Mouse (Mus musculus): ENCODE data around the gene Sp6. TPM values are rescaled to one million over a fixed set of nuclear protein-coding genes. Genes with fewer than 3 reads are reported as not detected.

Sp6 gene
- polyA plus RNA-seq, 1 experiment from 2014 or later = 0.17 TPM

- DNase-seq (ENCODE audit: low spot score) (no peak), ATAC-seq (no peak)
- peak overlapping the region; percentile 47 for H3K4me3 ChIP-seq (ENCODE audit: low read depth, low read length)
- H3K9me3 ChIP-seq (replicated peaks; ENCODE audit: control insufficient read depth, low read length) = no peaks in the 10 kb centered on the region
- H3K4me1 ChIP-seq (ENCODE audit: control insufficient read depth, insufficient read depth, low read length) = peaks cover 12% of the 10 kb centered on the region
- peak overlapping the region; percentile 78 for H3K4me2 ChIP-seq (ENCODE audit: low read length)
- no peaks in the 10 kb centered on the region for H3K36me3 ChIP-seq (ENCODE audit: control insufficient read depth, insufficient read depth, low read length)
- H3K9ac ChIP-seq (ENCODE audit: low read length) = peak overlapping the region; percentile 70
- 33% methylated on average over 17 of the region's 17 CpGs for WGBS
- no peaks in the 10 kb centered on the region; the same call in 1 of the 2 replicates for H3K27me3 ChIP-seq (replicated peaks; ENCODE audit: control insufficient read depth, insufficient read depth, low read length)
- H3K27ac ChIP-seq (ENCODE audit: low read depth, low read length) = peak overlapping the region; percentile 71; the same call in 1 of the 2 replicates
Measured at GRCm38 (mm10) chr11:96978401-96979246, 34.6 kb upstream of the Sp6 start.

- Histone ChIP-seq H3K4me3 (ENCODE audit: low read depth, low read length) (no peak overlapping the region), H3K27ac (ENCODE audit: low read depth, low read length) (no peak overlapping the region), H3K9me3 (replicated peaks; ENCODE audit: control insufficient read depth, low read length) (no peaks in the 10 kb centered on the region), H3K4me1 (ENCODE audit: control insufficient read depth, insufficient read depth, low read length) (peaks cover 12% of the 10 kb centered on the region), H3K36me3 (ENCODE audit: control insufficient read depth, insufficient read depth, low read length) (no peaks in the 10 kb centered on the region), H3K9ac (ENCODE audit: low read length) (no peak overlapping the region), H3K27me3 (replicated peaks; ENCODE audit: control insufficient read depth, insufficient read depth, low read length) (no peaks in the 10 kb centered on the region; the same call in 1 of the 2 replicates), H3K4me2 (ENCODE audit: low read length) (no peak overlapping the region)
- 85% methylated on average over 7 of the region's 7 CpGs for WGBS
- no peak for ATAC-seq
- no peak for DNase-seq (ENCODE audit: low spot score)
Measured at GRCm38 (mm10) chr11:96979329-96979728, 33.9 kb upstream of the Sp6 start.

- Histone ChIP-seq H3K4me3 (ENCODE audit: low read depth, low read length) (no peak overlapping the region), H3K9ac (ENCODE audit: low read length) (no peak overlapping the region), H3K9me3 (replicated peaks; ENCODE audit: control insufficient read depth, low read length) (no peaks in the 10 kb centered on the region), H3K36me3 (ENCODE audit: control insufficient read depth, insufficient read depth, low read length) (no peaks in the 10 kb centered on the region), H3K27ac (ENCODE audit: low read depth, low read length) (no peak overlapping the region), H3K4me2 (ENCODE audit: low read length) (no peak overlapping the region), H3K4me1 (ENCODE audit: control insufficient read depth, insufficient read depth, low read length) (peaks cover 12% of the 10 kb centered on the region), H3K27me3 (replicated peaks; ENCODE audit: control insufficient read depth, insufficient read depth, low read length) (no peaks in the 10 kb centered on the region; the same call in 1 of the 2 replicates)
- no peak for ATAC-seq
- WGBS = 78% methylated on average over 5 of the region's 5 CpGs
- DNase-seq (ENCODE audit: low spot score) = no peak
Measured at GRCm38 (mm10) chr11:96980021-96980420, 33.2 kb upstream of the Sp6 start.

- DNase-seq (ENCODE audit: low spot score) (no peak), ATAC-seq (no peak)
- H3K27ac ChIP-seq (ENCODE audit: low read depth, low read length) = no peak overlapping the region
- H3K4me2 ChIP-seq (ENCODE audit: low read length) = no peak overlapping the region
- H3K4me3 ChIP-seq (ENCODE audit: low read depth, low read length) = no peak overlapping the region
- no peaks in the 10 kb centered on the region; the same call in 1 of the 2 replicates for H3K27me3 ChIP-seq (replicated peaks; ENCODE audit: control insufficient read depth, insufficient read depth, low read length)
- H3K36me3 ChIP-seq (ENCODE audit: control insufficient read depth, insufficient read depth, low read length) = no peaks in the 10 kb centered on the region
- WGBS = 83% methylated on average over 15 of the region's 15 CpGs
- no peak overlapping the region for H3K9ac ChIP-seq (ENCODE audit: low read length)
- H3K4me1 ChIP-seq (ENCODE audit: control insufficient read depth, insufficient read depth, low read length) = peaks cover 6% of the 10 kb centered on the region
- no peaks in the 10 kb centered on the region for H3K9me3 ChIP-seq (replicated peaks; ENCODE audit: control insufficient read depth, low read length)
Measured at GRCm38 (mm10) chr11:96981461-96981860, 31.7 kb upstream of the Sp6 start.

GRCm38 (mm10) chr11:96982355-96982754 is 30.8 kb upstream of the Sp6 start:
- no peak overlapping the region for H3K9ac ChIP-seq (ENCODE audit: low read length)
- H3K4me3 ChIP-seq (ENCODE audit: low read depth, low read length) = no peak overlapping the region
- peaks cover 7% of the 10 kb centered on the region; the same call in 1 of the 2 replicates for H3K27me3 ChIP-seq (replicated peaks; ENCODE audit: control insufficient read depth, insufficient read depth, low read length)
- H3K36me3 ChIP-seq (ENCODE audit: control insufficient read depth, insufficient read depth, low read length) = no peaks in the 10 kb centered on the region
- no peak for ATAC-seq
- peak; percentile 86 for DNase-seq (ENCODE audit: low spot score)
- no peak overlapping the region for H3K4me2 ChIP-seq (ENCODE audit: low read length)
- no peaks in the 10 kb centered on the region for H3K9me3 ChIP-seq (replicated peaks; ENCODE audit: control insufficient read depth, low read length)
- no peak overlapping the region for H3K27ac ChIP-seq (ENCODE audit: low read depth, low read length)
- WGBS = 1% methylated on average over 7 of the region's 7 CpGs
- H3K4me1 ChIP-seq (ENCODE audit: control insufficient read depth, insufficient read depth, low read length) = peaks cover 5% of the 10 kb centered on the region; the same call in 1 of the 2 replicates

- no peak for ATAC-seq
- no peak within 1 kb of the TSS for H3K4me2 ChIP-seq (ENCODE audit: low read length)
- H3K4me3 ChIP-seq (ENCODE audit: low read depth, low read length) = no peak within 1 kb of the TSS
- H3K27me3 ChIP-seq (replicated peaks; ENCODE audit: control insufficient read depth, insufficient read depth, low read length) = peaks cover 10% of the 10 kb centered on the region; the same call in 1 of the 2 replicates
- no peaks in the 10 kb centered on the region for H3K9me3 ChIP-seq (replicated peaks; ENCODE audit: control insufficient read depth, low read length)
- DNase-seq (ENCODE audit: low spot score) = no peak
- WGBS = 81% methylated on average over 7 of the region's 7 CpGs
- no peaks in the 10 kb centered on the region for H3K36me3 ChIP-seq (ENCODE audit: control insufficient read depth, insufficient read depth, low read length)
- peaks cover 5% of the 10 kb centered on the region; the same call in 1 of the 2 replicates for H3K4me1 ChIP-seq (ENCODE audit: control insufficient read depth, insufficient read depth, low read length)
- no peak within 1 kb of the TSS for H3K27ac ChIP-seq (ENCODE audit: low read depth, low read length)
- H3K9ac ChIP-seq (ENCODE audit: low read length) = no peak within 1 kb of the TSS
Measured at GRCm38 (mm10) chr11:96982859-96983258, 30.3 kb upstream of the Sp6 start, which contains the start of gene Sp2. TSS of gene Sp2 (minus strand) at chr11:96982959.

- no peak for ATAC-seq
- WGBS = 22% methylated on average over 4 of the region's 4 CpGs
- Histone ChIP-seq H3K27ac (ENCODE audit: low read depth, low read length) (no peak overlapping the region), H3K4me1 (ENCODE audit: control insufficient read depth, insufficient read depth, low read length) (no peaks in the 10 kb centered on the region; the same call in 1 of the 2 replicates), H3K9me3 (replicated peaks; ENCODE audit: control insufficient read depth, low read length) (no peaks in the 10 kb centered on the region), H3K4me3 (ENCODE audit: low read depth, low read length) (no peak overlapping the region), H3K9ac (ENCODE audit: low read length) (no peak overlapping the region), H3K27me3 (replicated peaks; ENCODE audit: control insufficient read depth, insufficient read depth, low read length) (peaks cover 10% of the 10 kb centered on the region; the same call in 1 of the 2 replicates), H3K4me2 (ENCODE audit: low read length) (no peak overlapping the region), H3K36me3 (ENCODE audit: control insufficient read depth, insufficient read depth, low read length) (no peaks in the 10 kb centered on the region)
- no peak for DNase-seq (ENCODE audit: low spot score)
Measured at GRCm38 (mm10) chr11:96984903-96985302, 28.3 kb upstream of the Sp6 start.

- Histone ChIP-seq H3K36me3 (ENCODE audit: control insufficient read depth, insufficient read depth, low read length) (no peaks in the 10 kb centered on the region), H3K27me3 (replicated peaks; ENCODE audit: control insufficient read depth, insufficient read depth, low read length) (peaks cover 10% of the 10 kb centered on the region; the same call in 1 of the 2 replicates)
- no peak for ATAC-seq
Measured at GRCm38 (mm10) chr11:96986463-96986862, 26.7 kb upstream of the Sp6 start.

More at GRCm38 (mm10) chr11:96986463-96986862, 26.7 kb upstream of the Sp6 start:
- no peak overlapping the region for H3K9ac ChIP-seq (ENCODE audit: low read length)
- no peak for DNase-seq (ENCODE audit: low spot score)
- no peaks in the 10 kb centered on the region for H3K9me3 ChIP-seq (replicated peaks; ENCODE audit: control insufficient read depth, low read length)
- no peak overlapping the region for H3K27ac ChIP-seq (ENCODE audit: low read depth, low read length)
- no peak overlapping the region for H3K4me2 ChIP-seq (ENCODE audit: low read length)
- H3K4me1 ChIP-seq (ENCODE audit: control insufficient read depth, insufficient read depth, low read length) = no peaks in the 10 kb centered on the region; the same call in 1 of the 2 replicates
- H3K4me3 ChIP-seq (ENCODE audit: low read depth, low read length) = no peak overlapping the region
- 64% methylated on average over 3 of the region's 3 CpGs for WGBS
